Mouse (Mus musculus): ENCODE results near the gene Mfge8. TPM values are rescaled to one million over a fixed set of nuclear protein-coding genes. Genes with fewer than 3 reads are reported as not detected.
A peak's percentile ranks its signal among the peaks of the same experiment; 100 is the strongest.

The Mfge8 gene
- 156 and 176 TPM in 2 replicates for polyA plus RNA-seq (2014; fragmentation: Nextera tagmentation; extraction: Ambion mirVana)

- Histone ChIP-seq H3K27ac (ENCODE audit: low read depth, low read length) (no peak within 1 kb of the TSS), H3K36me3 (ENCODE audit: control insufficient read depth, insufficient read depth, low read length) (0 out of 2 replicates have a peak, but pooled peaks cover 1% of the 10 kb centered on the region), H3K4me2 (ENCODE audit: low read length) (peak within 1 kb of the TSS; percentile 70), H3K9ac (ENCODE audit: low read length) (peak within 1 kb of the TSS; percentile 61), H3K9me3 (replicated peaks; ENCODE audit: control insufficient read depth, low read length) (no peaks in the 10 kb centered on the region), H3K27me3 (replicated peaks; ENCODE audit: control insufficient read depth, insufficient read depth, low read length) (no peaks in the 10 kb centered on the region), H3K4me3 (ENCODE audit: low read depth, low read length) (peak within 1 kb of the TSS; percentile 48), H3K4me1 (ENCODE audit: control insufficient read depth, insufficient read depth, low read length) (peaks cover 7% of the 10 kb centered on the region; the same call in 1 of the 2 replicates)
- ATAC-seq: peak; percentile 95
- under 1% methylated on average over 39 of the region's 39 CpGs for WGBS
- peak; percentile 90 for DNase-seq (ENCODE audit: low spot score)
Observed at GRCm38 (mm10) chr7:79148711-79149266, at the start of gene Mfge8. Gene Mfge8 (minus strand): TSS chr7:79149060.

DNA sequence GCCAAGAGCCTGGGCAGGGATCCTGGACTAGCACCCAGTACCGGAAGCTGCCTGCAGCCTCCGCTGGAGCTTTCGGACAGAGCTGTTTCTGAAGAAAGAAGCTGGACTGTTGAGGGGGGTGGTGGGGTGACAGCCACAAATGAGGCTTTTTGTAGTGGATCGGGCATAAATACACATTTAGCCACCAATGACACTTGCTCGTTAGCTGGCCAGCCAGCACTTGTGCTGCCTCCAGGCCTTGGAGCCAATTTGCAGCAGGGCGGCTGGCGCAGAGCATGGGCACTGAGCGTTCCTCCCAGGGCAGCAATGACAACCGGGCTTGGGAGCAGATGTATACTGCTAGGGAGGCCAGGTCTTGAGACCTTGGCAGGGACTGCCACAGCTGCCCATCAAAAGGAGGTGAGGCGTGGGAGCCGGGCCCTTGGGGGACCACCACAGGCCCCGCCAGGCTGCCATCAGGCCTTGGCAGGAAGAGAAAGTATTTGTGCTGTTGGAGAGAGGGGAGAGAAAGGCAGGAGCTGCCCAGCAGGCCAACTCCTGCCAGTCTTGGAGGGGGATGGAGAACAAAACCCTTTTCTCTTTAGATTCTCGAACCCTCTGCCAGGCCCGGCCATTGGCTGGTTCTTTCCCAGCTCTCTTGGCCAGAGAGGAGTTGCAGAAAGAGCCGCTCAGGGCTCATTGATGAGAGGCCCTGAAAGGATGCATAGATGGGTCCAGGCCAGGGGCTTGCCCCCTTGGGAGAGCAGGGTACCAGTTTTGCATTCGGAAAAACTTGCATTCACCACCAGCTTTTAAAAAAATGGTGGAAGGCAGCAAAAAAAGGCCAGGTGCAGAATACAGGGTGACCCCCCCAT, 45.9 kb upstream of the Mfge8 start:
- WGBS: 25% methylated on average over 16 of the region's 16 CpGs
- Histone ChIP-seq H3K9ac (ENCODE audit: low read length) (no peak overlapping the region), H3K4me2 (ENCODE audit: low read length) (no peak overlapping the region), H3K9me3 (replicated peaks; ENCODE audit: control insufficient read depth, low read length) (no peaks in the 10 kb centered on the region), H3K27ac (ENCODE audit: low read depth, low read length) (peak overlapping the region; percentile 63), H3K36me3 (ENCODE audit: control insufficient read depth, insufficient read depth, low read length) (no peaks in the 10 kb centered on the region), H3K27me3 (replicated peaks; ENCODE audit: control insufficient read depth, insufficient read depth, low read length) (no peaks in the 10 kb centered on the region), H3K4me3 (ENCODE audit: low read depth, low read length) (no peak overlapping the region), H3K4me1 (ENCODE audit: control insufficient read depth, insufficient read depth, low read length) (no peaks in the 10 kb centered on the region; the same call in 1 of the 2 replicates)
- ATAC-seq (peak; percentile 97), DNase-seq (ENCODE audit: low spot score) (peak; percentile 91)

DNA sequence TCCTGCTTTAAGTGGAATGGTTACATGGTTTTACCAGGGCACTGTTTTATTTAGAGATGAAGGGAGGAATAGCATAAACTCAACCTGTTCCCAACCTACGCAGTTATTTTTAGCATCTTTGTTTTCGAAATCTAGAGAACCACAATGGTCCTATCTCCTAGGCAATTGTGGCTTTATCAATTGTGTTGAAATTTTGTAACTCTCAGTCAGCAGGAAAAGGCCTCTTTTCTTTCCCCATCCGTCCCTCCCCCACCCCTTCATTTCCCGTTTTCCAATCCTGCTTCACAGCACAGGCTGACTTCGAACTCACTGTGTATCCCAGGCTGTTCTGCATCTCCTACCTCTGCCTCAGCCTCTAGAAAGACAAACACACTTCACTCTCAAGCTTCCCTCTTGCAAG, 45.1 kb upstream of the Mfge8 start:
- DNase-seq (ENCODE audit: low spot score) (no peak), ATAC-seq (no peak)
- 71% methylated on average over 5 of the region's 5 CpGs for WGBS
- Histone ChIP-seq H3K9ac (ENCODE audit: low read length) (no peak overlapping the region), H3K36me3 (ENCODE audit: control insufficient read depth, insufficient read depth, low read length) (no peaks in the 10 kb centered on the region), H3K27me3 (replicated peaks; ENCODE audit: control insufficient read depth, insufficient read depth, low read length) (no peaks in the 10 kb centered on the region), H3K4me3 (ENCODE audit: low read depth, low read length) (no peak overlapping the region), H3K4me1 (ENCODE audit: control insufficient read depth, insufficient read depth, low read length) (no peaks in the 10 kb centered on the region; the same call in 1 of the 2 replicates), H3K27ac (ENCODE audit: low read depth, low read length) (peak overlapping the region; percentile 63), H3K9me3 (replicated peaks; ENCODE audit: control insufficient read depth, low read length) (no peaks in the 10 kb centered on the region), H3K4me2 (ENCODE audit: low read length) (no peak overlapping the region)

DNA sequence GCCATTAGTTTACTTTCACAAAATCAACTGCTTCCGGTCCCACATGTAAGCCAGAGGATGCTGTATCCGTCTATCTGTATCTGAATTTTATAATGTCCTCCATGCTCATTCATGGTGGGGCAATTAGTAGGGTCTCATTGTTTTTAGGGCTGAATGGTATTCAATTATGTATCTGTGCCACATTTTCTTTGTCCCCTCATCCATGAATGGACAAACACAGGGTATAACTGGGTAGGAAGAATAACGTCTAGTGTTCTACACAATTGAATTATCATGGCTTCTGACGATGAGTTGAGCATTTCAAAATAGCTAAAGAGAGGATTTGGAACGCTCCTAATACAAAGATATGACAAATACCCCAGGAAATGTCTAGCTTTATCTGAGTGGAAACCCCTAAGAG, 42.6 kb upstream of the Mfge8 start:
- WGBS: 45% methylated on average over 5 of the region's 5 CpGs
- H3K27ac ChIP-seq (ENCODE audit: low read depth, low read length): no peak overlapping the region
- H3K4me1 ChIP-seq (ENCODE audit: control insufficient read depth, insufficient read depth, low read length): no peaks in the 10 kb centered on the region; the same call in 1 of the 2 replicates
- ATAC-seq (no peak), DNase-seq (ENCODE audit: low spot score) (no peak)
- no peaks in the 10 kb centered on the region for H3K27me3 ChIP-seq (replicated peaks; ENCODE audit: control insufficient read depth, insufficient read depth, low read length)
- H3K4me2 ChIP-seq (ENCODE audit: low read length): no peak overlapping the region
- H3K9me3 ChIP-seq (replicated peaks; ENCODE audit: control insufficient read depth, low read length): no peaks in the 10 kb centered on the region
- no peaks in the 10 kb centered on the region for H3K36me3 ChIP-seq (ENCODE audit: control insufficient read depth, insufficient read depth, low read length)
- H3K9ac ChIP-seq (ENCODE audit: low read length): no peak overlapping the region
- no peak overlapping the region for H3K4me3 ChIP-seq (ENCODE audit: low read depth, low read length)

- WGBS: 56% methylated on average over 3 of the region's 3 CpGs
- Histone ChIP-seq H3K27ac (ENCODE audit: low read depth, low read length) (no peak overlapping the region), H3K9me3 (replicated peaks; ENCODE audit: control insufficient read depth, low read length) (no peaks in the 10 kb centered on the region), H3K27me3 (replicated peaks; ENCODE audit: control insufficient read depth, insufficient read depth, low read length) (no peaks in the 10 kb centered on the region), H3K4me3 (ENCODE audit: low read depth, low read length) (no peak overlapping the region), H3K9ac (ENCODE audit: low read length) (no peak overlapping the region), H3K4me2 (ENCODE audit: low read length) (no peak overlapping the region), H3K36me3 (ENCODE audit: control insufficient read depth, insufficient read depth, low read length) (no peaks in the 10 kb centered on the region), H3K4me1 (ENCODE audit: control insufficient read depth, insufficient read depth, low read length) (no peaks in the 10 kb centered on the region; the same call in 1 of the 2 replicates)
- no peak for DNase-seq (ENCODE audit: low spot score)
- ATAC-seq: no peak
Observed at GRCm38 (mm10) chr7:79190592-79190991, 41.7 kb upstream of the Mfge8 start.

GRCm38 (mm10) chr7:79189211-79189610, 40.4 kb upstream of the Mfge8 start:
- DNase-seq (ENCODE audit: low spot score) (no peak), ATAC-seq (no peak)
- WGBS: 27% methylated on average over 3 of the region's 5 CpGs

GRCm38 (mm10) chr7:79187591-79187990, 38.7 kb upstream of the Mfge8 start:
- Histone ChIP-seq H3K4me2 (ENCODE audit: low read length) (no peak overlapping the region), H3K4me3 (ENCODE audit: low read depth, low read length) (no peak overlapping the region), H3K27me3 (replicated peaks; ENCODE audit: control insufficient read depth, insufficient read depth, low read length) (no peaks in the 10 kb centered on the region), H3K36me3 (ENCODE audit: control insufficient read depth, insufficient read depth, low read length) (no peaks in the 10 kb centered on the region), H3K9me3 (replicated peaks; ENCODE audit: control insufficient read depth, low read length) (no peaks in the 10 kb centered on the region), H3K9ac (ENCODE audit: low read length) (no peak overlapping the region), H3K4me1 (ENCODE audit: control insufficient read depth, insufficient read depth, low read length) (no peaks in the 10 kb centered on the region; the same call in 1 of the 2 replicates), H3K27ac (ENCODE audit: low read depth, low read length) (no peak overlapping the region)
- no peak for ATAC-seq
- no peak for DNase-seq (ENCODE audit: low spot score)
- 85% methylated on average over 2 of the region's 2 CpGs for WGBS

More at GRCm38 (mm10) chr7:79189211-79189610, 40.4 kb upstream of the Mfge8 start:
- Histone ChIP-seq H3K27me3 (replicated peaks; ENCODE audit: control insufficient read depth, insufficient read depth, low read length) (no peaks in the 10 kb centered on the region), H3K4me3 (ENCODE audit: low read depth, low read length) (no peak overlapping the region), H3K4me2 (ENCODE audit: low read length) (no peak overlapping the region), H3K9ac (ENCODE audit: low read length) (no peak overlapping the region), H3K9me3 (replicated peaks; ENCODE audit: control insufficient read depth, low read length) (no peaks in the 10 kb centered on the region), H3K36me3 (ENCODE audit: control insufficient read depth, insufficient read depth, low read length) (no peaks in the 10 kb centered on the region), H3K4me1 (ENCODE audit: control insufficient read depth, insufficient read depth, low read length) (no peaks in the 10 kb centered on the region; the same call in 1 of the 2 replicates), H3K27ac (ENCODE audit: low read depth, low read length) (no peak overlapping the region)

DNA sequence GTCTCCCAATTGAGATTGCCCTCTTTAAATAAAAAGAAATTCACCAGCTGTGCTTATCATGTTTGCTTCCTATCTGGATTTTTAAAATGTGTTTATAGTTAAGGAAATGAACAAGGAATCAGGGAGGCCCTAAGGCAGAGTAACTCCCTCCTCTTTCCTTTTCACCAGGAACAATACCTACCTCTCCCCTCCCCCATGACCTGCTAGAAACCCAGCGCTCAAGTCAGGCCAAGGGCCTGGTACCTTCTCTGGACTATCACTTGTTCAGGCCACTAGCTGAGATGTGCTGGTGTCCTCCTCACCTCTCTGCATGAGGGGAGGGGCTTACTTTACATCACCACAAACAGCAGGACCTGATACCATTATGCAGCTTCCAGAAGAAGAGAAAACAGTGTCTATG, 34.6 kb upstream of the Mfge8 start:
- DNase-seq (ENCODE audit: low spot score): no peak
- Histone ChIP-seq H3K27me3 (replicated peaks; ENCODE audit: control insufficient read depth, insufficient read depth, low read length) (no peaks in the 10 kb centered on the region), H3K36me3 (ENCODE audit: control insufficient read depth, insufficient read depth, low read length) (no peaks in the 10 kb centered on the region), H3K4me1 (ENCODE audit: control insufficient read depth, insufficient read depth, low read length) (no peaks in the 10 kb centered on the region), H3K9me3 (replicated peaks; ENCODE audit: control insufficient read depth, low read length) (no peaks in the 10 kb centered on the region), H3K9ac (ENCODE audit: low read length) (no peak overlapping the region), H3K4me3 (ENCODE audit: low read depth, low read length) (no peak overlapping the region), H3K27ac (ENCODE audit: low read depth, low read length) (no peak overlapping the region), H3K4me2 (ENCODE audit: low read length) (no peak overlapping the region)
- ATAC-seq: no peak
- 45% methylated on average over 1 of the region's 1 CpGs for WGBS

GRCm38 (mm10) chr7:79173800-79174199, 24.9 kb upstream of the Mfge8 start:
- Histone ChIP-seq H3K4me1 (ENCODE audit: control insufficient read depth, insufficient read depth, low read length) (no peaks in the 10 kb centered on the region), H3K4me3 (ENCODE audit: low read depth, low read length) (no peak overlapping the region), H3K4me2 (ENCODE audit: low read length) (no peak overlapping the region), H3K9me3 (replicated peaks; ENCODE audit: control insufficient read depth, low read length) (no peaks in the 10 kb centered on the region), H3K27ac (ENCODE audit: low read depth, low read length) (no peak overlapping the region), H3K36me3 (ENCODE audit: control insufficient read depth, insufficient read depth, low read length) (no peaks in the 10 kb centered on the region), H3K27me3 (replicated peaks; ENCODE audit: control insufficient read depth, insufficient read depth, low read length) (no peaks in the 10 kb centered on the region), H3K9ac (ENCODE audit: low read length) (no peak overlapping the region)
- WGBS: 82% methylated on average over 3 of the region's 3 CpGs
- ATAC-seq (no peak), DNase-seq (ENCODE audit: low spot score) (no peak)
